Mouse (Mus musculus): Measurements from ENCODE around the gene Tmem171. TPM values are rescaled to one million over a fixed set of nuclear protein-coding genes. Genes with fewer than 3 reads are reported as not detected.

Gene Tmem171
- polyA plus RNA-seq, 1 experiment = 0.10 TPM

DNA sequence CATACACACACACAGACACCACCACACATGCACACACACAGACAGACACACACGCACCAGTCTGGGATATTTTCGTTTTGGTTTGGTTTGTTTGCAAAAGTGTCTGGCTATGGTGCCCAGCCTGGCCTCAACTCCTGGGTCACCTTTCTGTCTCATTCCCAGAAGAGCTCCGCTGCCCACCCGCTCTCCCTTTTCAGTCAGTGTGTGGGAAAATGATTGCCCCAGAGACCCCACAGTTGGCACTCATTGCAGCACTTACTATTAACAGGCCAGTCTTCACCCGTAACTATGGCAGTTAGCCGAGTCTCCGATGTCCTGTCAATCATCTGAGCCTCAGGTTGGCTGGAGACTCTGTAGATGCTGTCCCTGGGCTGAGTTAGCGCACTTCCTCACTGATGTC is 21.5 kb upstream of the Tmem171 start:
- TF ChIP-seq CTCF (IDR thresholded peaks at IDR 0.05; ENCODE audit: extremely low read depth, insufficient read depth, low read length) = no peak
- no peak for TF ChIP-seq POLR2A (IDR thresholded peaks at IDR 0.05; ENCODE audit: extremely low read depth, insufficient read depth, low read length)
- Histone ChIP-seq H3K4me3 (ENCODE audit: insufficient read depth, low read length) (no peak overlapping the region), H3K27ac (ENCODE audit: insufficient read depth, low read length) (no peak overlapping the region), H3K4me1 (ENCODE audit: control insufficient read depth, insufficient read depth, low read length) (no peaks in the 10 kb centered on the region)

DNA sequence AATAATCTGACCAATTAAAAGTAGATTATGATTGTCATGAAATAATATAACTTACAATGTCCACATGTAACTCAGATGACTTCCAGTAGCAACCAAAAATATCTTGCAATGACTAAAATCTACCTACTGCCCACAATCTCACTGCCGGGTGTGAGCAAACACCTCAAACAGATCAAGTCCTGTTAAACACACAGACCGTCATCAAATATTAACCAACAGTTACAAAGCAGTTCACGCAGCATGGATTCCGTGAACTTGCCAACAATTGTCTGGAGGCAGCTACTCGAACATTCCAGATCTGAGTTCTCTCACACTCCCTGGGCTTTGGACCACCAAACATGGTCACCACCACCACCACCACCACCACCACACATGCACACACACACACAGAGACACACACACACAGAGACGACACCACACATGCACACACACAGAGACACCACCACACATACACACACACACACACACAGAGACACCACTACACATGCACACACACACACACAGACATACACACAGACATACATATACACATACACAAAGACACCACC is 20.9 kb upstream of the Tmem171 start:
- no peak overlapping the region for H3K27ac ChIP-seq (ENCODE audit: insufficient read depth, low read length)
- TF ChIP-seq CTCF (IDR thresholded peaks at IDR 0.05; ENCODE audit: extremely low read depth, insufficient read depth, low read length) = no peak
- no peak for TF ChIP-seq POLR2A (IDR thresholded peaks at IDR 0.05; ENCODE audit: extremely low read depth, insufficient read depth, low read length)
- H3K4me1 ChIP-seq (ENCODE audit: control insufficient read depth, insufficient read depth, low read length) = no peaks in the 10 kb centered on the region

DNA sequence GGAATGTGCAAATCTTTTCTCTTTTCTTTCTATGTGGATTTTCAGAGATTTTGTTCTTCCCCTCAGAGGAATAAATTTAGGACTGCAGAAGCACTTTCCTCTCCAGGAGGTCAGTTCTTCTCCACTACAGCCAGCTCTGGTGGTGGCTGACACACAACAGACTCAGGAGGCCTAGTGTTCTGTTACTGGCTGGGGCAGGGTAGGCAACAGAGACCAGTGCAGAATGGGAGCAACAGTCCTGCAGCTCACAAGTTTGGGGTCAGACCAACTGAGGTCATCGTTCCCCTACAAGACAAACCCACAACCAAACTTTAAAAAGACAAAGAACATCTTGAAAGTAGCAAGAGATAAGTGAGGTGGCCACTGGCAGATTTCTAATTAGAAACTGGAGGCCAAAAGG is 16.0 kb upstream of the Tmem171 start:
- Histone ChIP-seq H3K4me1 (ENCODE audit: control insufficient read depth, insufficient read depth, low read length) (no peaks in the 10 kb centered on the region), H3K27ac (ENCODE audit: insufficient read depth, low read length) (no peak overlapping the region), H3K4me3 (ENCODE audit: insufficient read depth, low read length) (no peak overlapping the region)
- TF ChIP-seq CTCF (IDR thresholded peaks at IDR 0.05; ENCODE audit: extremely low read depth, insufficient read depth, low read length) = no peak
- TF ChIP-seq POLR2A (IDR thresholded peaks at IDR 0.05; ENCODE audit: extremely low read depth, insufficient read depth, low read length) = no peak

More for the DNA sequence above, 20.9 kb upstream of the Tmem171 start:
- no peak overlapping the region for H3K4me3 ChIP-seq (ENCODE audit: insufficient read depth, low read length)

DNA sequence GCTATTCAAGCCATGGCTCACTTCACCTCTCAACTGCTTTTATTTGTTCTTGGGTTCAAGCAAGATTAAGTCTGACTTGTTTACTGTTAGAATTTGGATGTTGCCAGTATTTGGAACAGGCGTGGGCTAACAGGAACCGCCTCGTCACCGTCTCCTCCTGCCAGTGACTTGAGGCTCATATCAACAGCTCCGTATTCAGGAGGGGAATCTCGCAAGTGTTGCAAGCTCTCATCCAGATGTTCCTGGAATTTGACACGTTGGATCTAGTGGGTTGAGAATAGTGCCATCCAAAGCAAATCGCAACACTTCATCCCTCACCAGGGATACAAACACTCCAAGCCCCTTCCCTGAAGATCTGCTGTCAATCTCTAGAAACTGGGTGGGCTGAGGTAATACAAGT is 15.6 kb upstream of the Tmem171 start:
- Histone ChIP-seq H3K27ac (ENCODE audit: insufficient read depth, low read length) (no peak overlapping the region), H3K4me1 (ENCODE audit: control insufficient read depth, insufficient read depth, low read length) (no peaks in the 10 kb centered on the region), H3K4me3 (ENCODE audit: insufficient read depth, low read length) (no peak overlapping the region)
- TF ChIP-seq CTCF (IDR thresholded peaks at IDR 0.05; ENCODE audit: extremely low read depth, insufficient read depth, low read length) = no peak

DNA sequence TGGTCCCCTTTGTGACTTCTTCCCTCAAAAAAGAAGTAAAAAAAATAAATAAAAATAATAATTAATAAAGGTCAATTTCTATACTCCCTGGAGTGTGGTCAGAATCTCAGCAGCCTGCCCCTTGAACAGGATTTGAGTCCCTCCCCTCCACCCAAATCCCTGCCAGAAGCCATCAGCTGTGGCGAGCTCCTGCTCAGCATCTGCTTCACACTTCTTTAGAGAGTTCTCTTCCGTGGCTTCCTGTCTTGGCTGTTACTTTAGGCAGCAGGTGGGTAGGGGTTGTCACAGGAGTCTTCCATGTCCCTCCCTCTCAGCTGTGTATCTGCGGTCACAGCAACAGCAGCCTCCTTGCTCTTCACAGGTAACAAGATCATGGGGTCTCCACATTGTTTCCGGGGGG is 10.9 kb upstream of the Tmem171 start:
- no peak for TF ChIP-seq CTCF (IDR thresholded peaks at IDR 0.05; ENCODE audit: extremely low read depth, insufficient read depth, low read length)
- no peak overlapping the region for H3K4me3 ChIP-seq (ENCODE audit: insufficient read depth, low read length)
- H3K27ac ChIP-seq (ENCODE audit: insufficient read depth, low read length) = no peak overlapping the region
- no peaks in the 10 kb centered on the region for H3K4me1 ChIP-seq (ENCODE audit: control insufficient read depth, insufficient read depth, low read length)

DNA sequence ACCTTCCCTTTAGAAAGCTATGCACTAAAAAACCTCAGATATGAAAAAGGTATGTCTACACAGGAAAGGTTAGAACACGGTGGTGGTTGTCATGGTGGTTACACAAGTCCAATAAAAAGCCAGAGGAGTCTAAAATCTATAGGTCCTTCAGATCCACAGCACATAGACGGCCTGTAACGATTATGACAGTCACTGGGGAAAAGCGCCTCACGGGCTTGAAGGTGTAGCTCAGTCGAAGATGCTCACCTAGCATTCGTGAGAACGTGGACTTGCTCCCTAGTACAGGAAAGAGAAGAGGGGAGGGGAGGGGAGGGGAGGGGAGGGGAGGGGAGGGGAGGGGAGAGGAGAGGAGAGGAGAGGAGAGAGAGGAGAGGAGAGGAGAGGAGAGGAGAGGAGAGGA is 9.2 kb upstream of the Tmem171 start:
- Histone ChIP-seq H3K4me3 (ENCODE audit: insufficient read depth, low read length) (no peak overlapping the region), H3K27ac (ENCODE audit: insufficient read depth, low read length) (no peak overlapping the region), H3K4me1 (ENCODE audit: control insufficient read depth, insufficient read depth, low read length) (no peaks in the 10 kb centered on the region)
- TF ChIP-seq POLR2A (IDR thresholded peaks at IDR 0.05; ENCODE audit: extremely low read depth, insufficient read depth, low read length) = no peak
- no peak for TF ChIP-seq CTCF (IDR thresholded peaks at IDR 0.05; ENCODE audit: extremely low read depth, insufficient read depth, low read length)

DNA sequence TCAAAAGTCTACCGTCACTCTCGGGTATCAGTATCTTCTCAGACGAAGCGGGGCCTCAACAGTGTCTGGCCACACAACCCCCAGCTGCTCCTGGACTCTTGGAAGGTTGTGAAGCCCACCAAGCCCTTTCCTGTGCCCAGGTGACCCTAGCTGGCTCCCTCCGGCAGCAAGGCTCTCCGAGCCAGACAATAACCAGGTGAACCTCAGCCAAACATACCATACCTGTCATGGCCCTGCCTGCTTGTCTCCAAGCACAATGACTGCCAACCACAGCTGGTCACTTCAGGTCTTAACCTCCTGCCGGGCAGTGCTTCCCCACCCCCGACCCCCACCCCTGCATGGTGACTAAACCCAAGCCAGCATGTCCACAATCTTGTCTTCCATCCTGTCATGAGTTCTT is 7.7 kb upstream of the Tmem171 start:
- no peak overlapping the region for H3K27ac ChIP-seq (ENCODE audit: insufficient read depth, low read length)
- H3K4me1 ChIP-seq (ENCODE audit: control insufficient read depth, insufficient read depth, low read length) = no peaks in the 10 kb centered on the region
- no peak overlapping the region for H3K4me3 ChIP-seq (ENCODE audit: insufficient read depth, low read length)
- TF ChIP-seq CTCF (IDR thresholded peaks at IDR 0.05; ENCODE audit: extremely low read depth, insufficient read depth, low read length) = no peak
- TF ChIP-seq POLR2A (IDR thresholded peaks at IDR 0.05; ENCODE audit: extremely low read depth, insufficient read depth, low read length) = no peak

DNA sequence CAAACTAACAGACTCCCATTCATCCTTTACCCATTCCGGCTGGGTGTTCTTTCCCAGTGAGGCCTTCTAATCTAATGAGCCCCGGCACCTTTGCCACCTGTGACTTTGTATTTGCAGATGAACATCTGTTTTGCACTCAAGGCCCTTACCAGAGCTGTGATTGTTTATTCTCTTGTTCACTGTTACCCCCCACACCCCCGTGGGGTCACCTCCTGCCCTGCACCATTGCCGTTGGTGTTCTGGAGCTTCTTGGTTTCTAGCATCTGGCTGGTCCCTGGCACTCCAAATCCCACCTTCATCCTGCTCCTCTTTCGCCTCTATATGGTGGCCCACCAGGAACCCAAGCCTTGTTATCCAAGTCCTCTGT is 6.7 kb upstream of the Tmem171 start:
- H3K27ac ChIP-seq (ENCODE audit: insufficient read depth, low read length) = no peak overlapping the region
- H3K4me1 ChIP-seq (ENCODE audit: control insufficient read depth, insufficient read depth, low read length) = no peaks in the 10 kb centered on the region
- TF ChIP-seq CTCF (IDR thresholded peaks at IDR 0.05; ENCODE audit: extremely low read depth, insufficient read depth, low read length) (no peak), POLR2A (IDR thresholded peaks at IDR 0.05; ENCODE audit: extremely low read depth, insufficient read depth, low read length) (no peak)
- H3K4me3 ChIP-seq (ENCODE audit: insufficient read depth, low read length) = no peak overlapping the region

DNA sequence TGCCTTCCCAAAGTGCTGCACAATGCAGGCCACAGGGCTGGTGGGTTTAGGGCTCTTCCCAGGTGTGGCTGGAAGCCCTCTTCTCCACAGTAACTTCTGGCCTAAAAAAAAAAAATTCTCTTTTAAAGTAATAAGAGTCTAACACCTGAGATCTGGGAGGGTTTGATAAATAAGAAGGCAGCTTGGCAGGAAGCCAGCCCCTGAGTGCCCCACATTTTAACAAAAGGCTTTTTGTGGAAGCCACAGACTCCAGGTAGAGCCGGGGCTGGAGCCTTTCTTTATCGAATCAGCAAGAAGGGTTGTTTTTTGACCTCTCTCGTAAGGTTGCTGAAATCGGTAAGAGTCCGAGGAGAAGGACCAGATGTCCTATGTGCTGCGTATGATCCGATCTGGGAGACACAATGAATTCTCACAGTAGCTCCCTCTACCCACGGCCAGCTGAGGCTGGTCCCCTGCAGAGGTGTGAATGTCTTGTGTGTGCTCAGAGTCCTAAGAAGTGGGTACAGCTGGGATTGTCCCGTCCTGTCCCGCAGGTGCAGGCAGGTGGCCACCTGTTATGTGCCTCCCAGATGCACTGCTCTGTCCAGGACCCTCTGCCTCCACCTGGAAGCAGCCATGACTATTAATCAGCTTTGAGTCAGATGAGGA is 6.2 kb upstream of the Tmem171 start:
- Histone ChIP-seq H3K4me1 (ENCODE audit: control insufficient read depth, insufficient read depth, low read length) (no peaks in the 10 kb centered on the region), H3K4me3 (ENCODE audit: insufficient read depth, low read length) (no peak overlapping the region), H3K27ac (ENCODE audit: insufficient read depth, low read length) (no peak overlapping the region)
- no peak for TF ChIP-seq CTCF (IDR thresholded peaks at IDR 0.05; ENCODE audit: extremely low read depth, insufficient read depth, low read length)
- no peak for TF ChIP-seq POLR2A (IDR thresholded peaks at IDR 0.05; ENCODE audit: extremely low read depth, insufficient read depth, low read length)

DNA sequence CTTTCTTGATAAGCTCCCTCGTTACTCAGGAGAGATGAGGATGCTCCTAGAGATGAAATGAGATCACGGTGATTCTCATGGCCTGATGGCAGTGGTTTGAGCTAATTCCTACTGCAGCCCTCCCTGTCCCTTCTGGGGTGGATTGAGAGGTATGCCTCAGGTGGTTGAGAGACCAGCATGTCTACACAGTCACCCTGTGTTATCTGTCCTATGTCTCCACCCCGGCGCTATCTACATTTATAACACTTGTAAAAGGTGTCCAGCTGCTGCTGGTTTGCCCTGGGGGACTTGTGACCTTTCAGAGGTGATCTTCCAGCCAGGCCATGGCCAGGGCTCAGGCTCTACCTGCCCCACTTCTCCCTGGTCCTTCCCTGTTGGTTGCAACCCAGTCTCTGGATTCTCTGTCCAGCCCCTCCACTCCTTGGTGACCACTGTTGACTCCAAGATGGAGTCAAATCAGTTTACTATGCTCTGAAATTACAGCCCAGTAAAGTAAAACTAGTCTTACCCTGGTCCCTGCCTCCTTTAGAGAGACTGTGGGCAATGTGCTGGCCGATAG is 5.4 kb upstream of the Tmem171 start:
- TF ChIP-seq POLR2A (IDR thresholded peaks at IDR 0.05; ENCODE audit: extremely low read depth, insufficient read depth, low read length) (no peak), CTCF (IDR thresholded peaks at IDR 0.05; ENCODE audit: extremely low read depth, insufficient read depth, low read length) (no peak)
- Histone ChIP-seq H3K27ac (ENCODE audit: insufficient read depth, low read length) (no peak overlapping the region), H3K4me1 (ENCODE audit: control insufficient read depth, insufficient read depth, low read length) (no peaks in the 10 kb centered on the region), H3K4me3 (ENCODE audit: insufficient read depth, low read length) (no peak overlapping the region)

All from cortical plate, adult 2 months (tissue).